Mouse (Mus musculus) kidney, adult 8-10 months (tissue): ENCODE data around the gene Pde4dip.

ENCODE experiments used
- DNase-seq, 2 experiments: peaks; one replicate each; pipeline ENCODE4 v3.0.0; 2022

Pde4dip gene

DNA sequence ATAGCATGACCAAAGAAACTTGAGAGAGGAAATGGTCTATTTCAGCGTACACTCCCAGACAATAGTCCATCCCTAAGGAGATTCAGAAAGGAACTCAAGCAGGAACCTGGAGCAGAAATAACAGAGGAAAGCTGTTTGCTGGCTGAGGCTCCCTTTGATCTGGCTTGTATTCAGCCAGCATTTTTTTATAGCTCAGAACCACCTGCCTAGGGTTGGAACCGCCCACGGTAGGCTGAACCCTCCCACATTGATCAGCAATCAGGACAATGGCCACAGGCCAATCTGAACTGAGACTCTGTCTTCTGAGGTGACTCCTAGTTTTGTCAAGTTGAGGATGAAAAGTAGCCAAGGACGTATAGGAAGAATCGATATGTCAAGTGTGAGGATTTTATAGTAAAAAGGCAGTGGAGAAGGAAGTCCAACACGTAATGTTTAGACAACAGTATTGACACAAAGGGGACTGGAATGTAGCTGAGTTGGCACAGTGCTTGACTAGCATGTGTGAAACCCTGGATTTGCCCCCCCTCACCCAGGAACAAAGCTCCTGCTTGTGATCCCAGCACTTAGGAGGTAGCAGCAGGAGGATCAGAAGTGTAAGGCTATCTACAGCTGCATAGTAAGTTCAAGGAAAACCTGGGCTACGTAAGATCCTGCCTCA is 44.2 kb downstream of the Pde4dip start:
- DNase-seq: no peak

GRCm38 (mm10) chr3:97842641-97843040 is 45.9 kb downstream of the Pde4dip start:
- DNase-seq: no peak

DNA sequence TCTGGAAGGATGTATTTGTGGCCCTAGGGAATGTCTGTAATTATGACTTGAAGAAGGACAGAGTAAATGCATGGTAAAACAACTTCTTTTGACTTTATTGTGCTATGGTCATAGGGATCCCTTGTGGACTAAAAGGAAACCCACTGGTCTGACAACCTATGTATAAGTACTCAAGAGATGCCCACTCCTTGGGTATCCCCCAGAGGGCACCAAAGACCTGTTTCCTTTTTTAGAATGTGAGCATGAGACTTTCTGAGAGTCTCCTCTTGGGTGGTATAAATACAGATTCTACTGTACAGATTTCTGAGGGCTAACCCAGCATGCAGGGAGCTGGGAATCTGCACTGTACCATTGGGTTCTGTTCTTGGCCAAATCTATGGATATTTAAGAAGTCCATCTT is 48.1 kb downstream of the Pde4dip start:
- no peak for DNase-seq

DNA sequence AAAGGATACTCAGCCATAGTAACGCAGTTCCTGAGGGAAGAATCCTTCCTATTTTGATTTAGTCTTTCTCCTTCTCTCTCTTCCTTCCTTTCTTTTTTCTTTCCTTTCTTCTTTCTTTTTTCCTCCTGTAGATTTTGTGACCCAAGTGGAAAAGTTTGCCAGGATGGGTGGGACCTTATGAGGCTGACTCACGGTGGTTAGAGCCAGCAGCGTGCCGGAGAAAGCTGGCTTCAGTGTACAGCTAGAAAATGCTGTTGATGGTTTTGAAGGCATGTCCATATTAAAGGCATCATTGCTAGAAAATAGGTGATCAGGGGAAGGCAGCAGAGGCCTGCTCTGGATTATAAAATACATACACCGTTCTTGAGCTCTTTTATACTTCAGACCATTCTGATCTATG is 52.6 kb downstream of the Pde4dip start:
- DNase-seq: no peak

- DNase-seq: no peak
Measured at GRCm38 (mm10) chr3:97834625-97835024, 53.9 kb downstream of the Pde4dip start.

DNA sequence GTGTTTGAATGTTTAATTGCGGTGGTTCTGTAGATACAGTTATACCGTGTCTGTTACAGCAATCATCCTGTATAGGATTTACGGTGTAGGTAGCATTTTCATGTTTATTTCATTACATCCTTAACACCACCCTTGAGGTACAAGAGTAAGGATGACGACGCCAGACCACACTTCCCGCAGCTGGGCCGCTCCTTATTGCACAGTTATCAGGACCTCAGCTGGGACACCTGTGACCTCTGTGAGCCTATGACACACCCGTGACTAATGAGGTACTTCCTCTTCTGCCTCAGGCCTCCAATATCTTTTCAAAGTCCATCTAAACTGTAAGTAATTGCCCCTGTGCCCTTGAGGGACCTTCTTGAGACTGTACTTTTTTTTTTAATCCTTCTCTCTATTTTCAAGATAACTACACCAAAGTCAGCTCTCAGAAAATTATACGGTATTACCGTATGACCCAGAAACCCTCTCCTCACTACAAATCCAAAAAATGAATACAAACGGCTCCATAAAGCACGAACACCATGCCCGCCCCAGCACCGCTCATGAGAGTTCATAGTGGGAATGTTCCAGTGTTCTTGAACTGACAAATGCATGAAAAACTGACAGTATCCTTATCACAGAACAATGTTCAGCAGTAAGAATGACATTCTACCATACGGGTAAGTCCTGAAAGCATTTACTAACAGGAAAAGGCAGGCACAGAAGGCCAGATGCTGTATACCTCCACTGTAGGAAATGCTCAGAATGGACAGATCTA is 56.8 kb downstream of the Pde4dip start:
- DNase-seq: no peak

DNA sequence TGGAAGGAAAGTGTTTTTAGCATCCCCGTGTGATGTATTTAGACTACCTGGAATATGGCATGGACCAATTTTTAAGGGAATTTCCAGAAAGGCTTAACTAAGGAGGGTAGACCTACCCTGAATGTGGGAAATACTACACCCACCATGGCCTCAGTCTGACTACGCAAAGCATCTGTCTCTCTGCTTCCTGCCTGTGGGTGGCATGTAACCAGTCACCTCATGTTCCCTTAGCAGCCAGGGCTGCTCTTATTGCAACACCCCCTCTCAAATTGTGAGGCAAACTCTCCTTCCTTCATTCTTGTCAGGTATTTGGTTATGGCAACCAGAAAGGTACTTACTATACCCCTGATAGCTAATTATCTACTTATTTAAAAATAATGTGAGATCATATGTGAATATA is 57.9 kb downstream of the Pde4dip start:
- DNase-seq: no peak

DNA sequence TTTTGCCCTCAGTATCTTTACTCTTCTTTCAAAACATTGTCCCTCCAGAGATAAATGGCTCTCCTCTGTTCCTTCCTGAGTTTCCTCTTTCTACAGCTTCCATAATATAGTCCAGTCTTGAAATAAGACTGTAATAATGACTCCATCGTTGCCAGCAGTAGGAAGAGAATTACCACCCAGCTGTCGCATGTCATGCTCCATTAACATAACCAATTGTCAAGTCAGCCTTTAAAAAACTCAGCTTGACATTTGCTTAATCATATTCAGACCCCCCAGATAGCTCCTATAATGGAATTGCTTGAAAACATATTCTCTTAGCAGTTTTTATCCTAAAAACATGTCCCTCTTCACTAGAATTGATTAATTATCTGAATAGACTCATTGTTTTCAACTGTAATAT is 58.4 kb downstream of the Pde4dip start:
- no peak for DNase-seq

GRCm38 (mm10) chr3:97828286-97828685 is 60.2 kb downstream of the Pde4dip start:
- DNase-seq: no peak

DNA sequence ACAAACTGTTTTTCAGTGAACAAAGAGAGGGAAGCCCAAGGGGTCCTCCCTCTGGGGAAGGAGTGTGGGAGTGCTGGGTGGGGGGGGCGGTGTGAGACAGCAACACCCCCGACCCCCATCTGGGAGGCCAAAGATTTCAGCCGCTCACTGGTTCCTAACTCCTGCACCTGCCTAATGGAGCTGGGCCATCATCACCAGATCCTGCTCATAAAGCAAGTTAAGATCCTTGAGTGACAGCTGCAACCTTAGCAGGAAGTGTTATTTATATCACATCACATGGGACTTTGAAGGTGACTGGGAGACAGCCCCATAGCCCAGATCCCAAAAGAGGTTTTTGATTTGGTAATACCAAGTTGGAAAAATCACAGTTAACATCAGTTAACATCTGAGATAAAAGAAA is 63.3 kb downstream of the Pde4dip start:
- no peak for DNase-seq

GRCm38 (mm10) chr3:97824744-97825143 is 63.8 kb downstream of the Pde4dip start:
- DNase-seq: no peak

DNA sequence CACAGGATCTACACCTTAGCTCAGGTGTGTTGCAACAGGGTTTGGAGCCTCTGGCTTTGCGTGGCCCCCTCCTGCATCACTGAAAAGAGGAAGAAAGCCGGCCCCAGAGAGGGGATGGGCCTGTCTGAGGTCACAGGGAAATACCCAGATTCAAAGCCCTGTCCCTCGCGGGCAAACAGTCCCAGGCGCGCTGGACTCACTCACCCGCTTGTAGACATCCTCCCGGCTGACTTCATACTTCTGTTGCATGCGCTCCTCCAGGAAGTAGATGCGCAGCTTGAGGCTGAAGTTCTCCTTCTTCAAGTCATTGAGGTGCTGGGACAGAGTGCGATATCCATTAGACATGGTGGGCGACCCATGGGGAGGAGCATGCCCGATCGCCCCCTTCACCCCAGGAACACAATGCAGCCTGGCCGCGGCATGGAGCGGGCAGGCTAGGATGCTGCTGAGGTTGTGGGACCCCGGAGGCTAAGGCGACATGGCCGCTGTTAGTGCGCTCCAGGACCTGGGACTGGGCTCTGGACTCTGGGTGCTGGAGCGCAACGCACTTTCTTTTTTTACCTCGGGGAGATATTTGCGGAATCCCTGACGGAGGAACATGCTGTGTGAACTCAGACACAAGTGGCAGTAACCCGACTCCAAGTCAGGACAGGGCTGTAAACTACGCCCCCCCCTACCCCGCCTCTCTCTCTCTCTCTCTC is 64.3 kb downstream of the Pde4dip start:
- peak in 1 of 2 experiments; percentile 52 for DNase-seq

GRCm38 (mm10) chr3:97823438-97823837 is 65.1 kb downstream of the Pde4dip start:
- DNase-seq: no peak

GRCm38 (mm10) chr3:97819050-97819449 is 69.5 kb downstream of the Pde4dip start:
- no peak for DNase-seq

DNA sequence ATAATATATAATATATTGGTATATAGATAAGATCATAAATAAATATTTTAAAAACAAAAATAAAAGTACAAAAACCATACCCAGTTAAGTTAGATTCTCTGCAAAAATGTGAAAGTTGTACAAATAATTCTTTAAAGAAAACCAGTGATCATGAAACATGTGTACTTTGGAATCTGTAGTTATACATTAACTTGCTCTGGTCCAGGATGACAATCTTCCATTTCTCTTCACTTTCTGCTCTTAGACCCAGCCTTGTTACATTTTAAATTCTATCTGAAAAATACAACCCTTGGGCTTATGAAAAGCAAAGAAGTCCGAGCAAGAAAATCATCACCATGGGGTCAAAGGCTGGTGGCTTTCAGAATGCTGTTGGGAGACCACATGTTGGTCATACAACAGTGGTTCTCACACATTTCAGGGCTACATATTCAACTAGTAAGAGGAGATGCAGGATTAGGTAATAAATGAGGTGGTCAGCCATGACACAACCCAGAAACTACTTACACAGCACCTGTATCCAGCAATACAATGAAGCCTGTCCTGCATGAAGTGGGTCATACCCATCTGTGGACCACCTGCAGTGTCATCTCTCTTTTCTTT is 70.0 kb downstream of the Pde4dip start:
- peak; percentile 56 to 61 for DNase-seq

- DNase-seq: peak in 1 of 2 experiments; percentile 73
Measured at GRCm38 (mm10) chr3:97811651-97812399, 76.7 kb downstream of the Pde4dip start.

DNA sequence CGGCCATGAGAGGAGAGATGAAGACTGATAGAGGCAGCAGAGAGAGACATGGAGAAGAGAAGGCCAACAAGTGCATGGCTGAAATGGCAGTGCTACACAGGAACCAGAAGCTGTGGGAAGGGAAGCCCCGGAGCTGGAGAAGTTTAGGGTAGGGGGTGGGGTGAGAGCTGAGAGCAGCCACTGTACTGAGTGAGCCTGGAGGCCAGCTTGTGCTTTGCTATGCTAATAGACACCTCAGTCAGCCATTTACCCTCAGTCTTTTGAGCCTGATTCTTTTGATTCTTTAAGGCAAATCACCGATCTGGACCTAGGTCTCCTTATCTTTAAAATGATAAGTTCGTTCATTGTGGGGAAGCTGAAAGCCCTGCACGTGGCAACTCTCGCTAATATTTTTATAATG is 77.3 kb downstream of the Pde4dip start:
- no peak for DNase-seq

GRCm38 (mm10) chr3:97810334-97810733 is 78.2 kb downstream of the Pde4dip start:
- no peak for DNase-seq

- DNase-seq: no peak
Measured at GRCm38 (mm10) chr3:97805559-97805958, 82.9 kb downstream of the Pde4dip start.

- no peak for DNase-seq
Measured at GRCm38 (mm10) chr3:97803675-97804074, 84.8 kb downstream of the Pde4dip start.

GRCm38 (mm10) chr3:97802927-97803326 is 85.6 kb downstream of the Pde4dip start:
- no peak for DNase-seq

- DNase-seq: no peak
Measured at GRCm38 (mm10) chr3:97802297-97802696, 86.2 kb downstream of the Pde4dip start.
